Mouse (Mus musculus) MEL (cell line): ENCODE results near the gene Ripor3. TPM values are rescaled to one million over a fixed set of nuclear protein-coding genes. Genes with fewer than 3 reads are reported as not detected.

ENCODE experiments used
- DNase-seq: peaks from one replicate; pipeline ENCODE4 v3.0.0; 2011; ENCODE audit warnings: low read depth, low spot score
- H3K27ac ChIP-seq: 2 replicates; pipeline ENCODE4 v1.5.1; 2012; ENCODE audit warnings: low read depth, mild to moderate bottlenecking, control low read depth, low read length, moderate library complexity; ENCODE audit not compliant: control insufficient read depth
- H3K27me3 ChIP-seq, 2 experiments: fragments of 150-350 bp in 1 of 2; sonication (generic) in 1 of 2; 2 replicates each; pipeline ENCODE4 v1.6.1; 2012; ENCODE audit warnings: low read length in 2 of 2, mild to moderate bottlenecking in 2 of 2, improper control_type of control experiment in 1 of 2, moderate library complexity in 1 of 2; ENCODE audit not compliant: insufficient read depth in 2 of 2, control insufficient read depth in 1 of 2
- H3K36me3 ChIP-seq, 2 experiments: 2 replicates each; pipeline ENCODE4 v1.6.1; 2012 to 2014; ENCODE audit warnings: low read length in 2 of 2, improper control_type of control experiment in 1 of 2, inconsistent platforms in 1 of 2, mild to moderate bottlenecking in 1 of 2; ENCODE audit not compliant: insufficient read depth in 2 of 2, control insufficient read depth in 1 of 2
- H3K4me1 ChIP-seq, 2 experiments: fragments of 150-350 bp in 1 of 2; sonication (generic) in 1 of 2; 2 replicates each; pipeline ENCODE4 v1.6.1; 2012; ENCODE audit warnings: low read length in 2 of 2, improper control_type of control experiment in 1 of 2, mild to moderate bottlenecking in 1 of 2; ENCODE audit not compliant: insufficient read depth in 2 of 2, control insufficient read depth in 1 of 2
- H3K4me3 ChIP-seq, 2 experiments: fragments of 150-350 bp in 1 of 2; sonication (generic) in 1 of 2; 2 replicates each; pipeline ENCODE4 v1.5.1; 2012; ENCODE audit warnings: low read depth in 2 of 2, low read length in 2 of 2, mild to moderate bottlenecking in 2 of 2, moderate library complexity in 2 of 2, control low read depth in 1 of 2, improper control_type of control experiment in 1 of 2; ENCODE audit not compliant: control insufficient read depth in 1 of 2, insufficient read depth in 1 of 2
- H3K79me2 ChIP-seq: 2 replicates; pipeline ENCODE4 v1.6.1; 2012; ENCODE audit warnings: mild to moderate bottlenecking, low read length, moderate library complexity; ENCODE audit not compliant: control insufficient read depth, poor library complexity, insufficient read depth
- H3K9ac ChIP-seq: 2 replicates; pipeline ENCODE4 v1.6.1; 2012; ENCODE audit warnings: low read depth, mild to moderate bottlenecking, control low read depth, low read length, moderate library complexity; ENCODE audit not compliant: control insufficient read depth, poor library complexity, severe bottlenecking
- H3K9me3 ChIP-seq: fragments of 150-350 bp; sonication (generic); replicated peaks from 2 replicates; pipeline ENCODE4 v1.6.1; 2012; ENCODE audit warnings: mild to moderate bottlenecking, low read length, improper control_type of control experiment, moderate library complexity; ENCODE audit not compliant: insufficient read depth
- BHLHE40 ChIP-seq: IDR thresholded peaks from 2 replicates; pipeline ENCODE4 v1.6.1; 2012; ENCODE audit warnings: low read depth, mild to moderate bottlenecking, inconsistent platforms, low read length, improper control_type of control experiment, borderline replicate concordance
- CTCF ChIP-seq, 3 experiments: IDR thresholded peaks in 2 of 3; conservative IDR thresholded peaks in 1 of 3; 2 replicates each; pipeline ENCODE4 v1.5.1; 2011 to 2012; ENCODE audit warnings: low read length in 3 of 3, low read depth in 2 of 3, mild to moderate bottlenecking in 2 of 3, improper control_type of control experiment in 1 of 3, inconsistent platforms in 1 of 3, mixed read lengths in 1 of 3, moderate library complexity in 1 of 3; ENCODE audit not compliant: control insufficient read depth in 1 of 3, insufficient read depth in 1 of 3, poor library complexity in 1 of 3, severe bottlenecking in 1 of 3
- ELF1 ChIP-seq: IDR thresholded peaks from 2 replicates; pipeline ENCODE4 v1.6.1; 2014; ENCODE audit warnings: low read depth, mild to moderate bottlenecking, inconsistent platforms, low read length, improper control_type of control experiment, moderate library complexity
- EP300 ChIP-seq, 2 experiments: IDR thresholded peaks; 2 replicates each; pipeline ENCODE4 v1.6.1; 2011; ENCODE audit warnings: improper control_type of control experiment in 2 of 2, low read length in 2 of 2, low read depth in 1 of 2, mild to moderate bottlenecking in 1 of 2
- GABPA ChIP-seq: IDR thresholded peaks from 2 replicates; pipeline ENCODE4 v1.6.1; 2012; ENCODE audit warnings: low read depth, mild to moderate bottlenecking, inconsistent platforms, low read length, improper control_type of control experiment, moderate library complexity
- GATA1 ChIP-seq: IDR thresholded peaks from 2 replicates; pipeline ENCODE4 v1.6.1; 2011; ENCODE audit warnings: low read depth, low read length, improper control_type of control experiment
- HCFC1 ChIP-seq: IDR thresholded peaks from 2 replicates; pipeline ENCODE4 v1.6.1; 2012; ENCODE audit warnings: low read depth, mild to moderate bottlenecking, inconsistent platforms, low read length, improper control_type of control experiment, moderate library complexity
- JUND ChIP-seq: IDR thresholded peaks from 2 replicates; pipeline ENCODE4 v1.6.1; 2011; ENCODE audit warnings: low read depth, mild to moderate bottlenecking, improper control_type of control experiment, low read length
- KAT2A ChIP-seq: conservative IDR thresholded peaks from 2 replicates; pipeline ENCODE4 v1.6.1; 2012; ENCODE audit warnings: low read depth, low read length, improper control_type of control experiment, inconsistent platforms
- MAZ ChIP-seq: IDR thresholded peaks from 2 replicates; pipeline ENCODE4 v1.6.1; 2012; ENCODE audit warnings: low read depth, mild to moderate bottlenecking, inconsistent platforms, low read length, improper control_type of control experiment
- MEF2A ChIP-seq: IDR thresholded peaks from 2 replicates; pipeline ENCODE4 v1.6.1; 2014; ENCODE audit warnings: low read depth, mild to moderate bottlenecking, inconsistent platforms, low read length, improper control_type of control experiment; ENCODE audit not compliant: poor library complexity, insufficient replicate concordance, severe bottlenecking; ENCODE audit errors: extremely low read depth
- MYB ChIP-seq: IDR thresholded peaks from 2 replicates; pipeline ENCODE4 v1.6.1; 2011; ENCODE audit warnings: mild to moderate bottlenecking, low read depth, low read length, improper control_type of control experiment
- MYC ChIP-seq: IDR thresholded peaks from 2 replicates; pipeline ENCODE4 v1.6.1; 2011; ENCODE audit warnings: low read depth, mild to moderate bottlenecking, low read length, improper control_type of control experiment, moderate library complexity
- NRF1 ChIP-seq: IDR thresholded peaks from 2 replicates; pipeline ENCODE4 v1.6.1; 2014; ENCODE audit warnings: low read depth, mild to moderate bottlenecking, inconsistent platforms, low read length, improper control_type of control experiment, moderate library complexity; ENCODE audit not compliant: poor library complexity, insufficient read depth, severe bottlenecking
- POLR2AphosphoS2 ChIP-seq: IDR thresholded peaks from 2 replicates; pipeline ENCODE4 v1.6.1; 2011; ENCODE audit warnings: low read length, improper control_type of control experiment
- RAD21 ChIP-seq: IDR thresholded peaks from 2 replicates; pipeline ENCODE4 v1.6.1; 2011; ENCODE audit warnings: mild to moderate bottlenecking, low read depth, low read length, improper control_type of control experiment
- SMC3 ChIP-seq: IDR thresholded peaks from 2 replicates; pipeline ENCODE4 v1.6.1; 2011; ENCODE audit warnings: low read depth, low read length, improper control_type of control experiment
- TAL1 ChIP-seq: IDR thresholded peaks from 2 replicates; pipeline ENCODE4 v1.6.1; 2012; ENCODE audit warnings: mild to moderate bottlenecking, inconsistent platforms, low read length, moderate library complexity, mixed read lengths
- USF2 ChIP-seq, 2 experiments: IDR thresholded peaks; 2 replicates each; pipeline ENCODE4 v1.6.1; 2011 to 2012; ENCODE audit warnings: improper control_type of control experiment in 2 of 2, low read length in 2 of 2, borderline replicate concordance in 1 of 2, inconsistent platforms in 1 of 2, low read depth in 1 of 2, mild to moderate bottlenecking in 1 of 2; ENCODE audit not compliant: insufficient read depth in 1 of 2
- ZC3H11A ChIP-seq: IDR thresholded peaks from 2 replicates; pipeline ENCODE4 v1.6.1; 2012; ENCODE audit warnings: low read depth, mild to moderate bottlenecking, inconsistent platforms, low read length, improper control_type of control experiment
- ZKSCAN1 ChIP-seq: IDR thresholded peaks from 2 replicates; pipeline ENCODE4 v1.6.1; 2012; ENCODE audit warnings: low read depth, mild to moderate bottlenecking, inconsistent platforms, low read length, improper control_type of control experiment, moderate library complexity
- ZMIZ1 ChIP-seq: IDR thresholded peaks from 2 replicates; pipeline ENCODE4 v1.6.1; 2012; ENCODE audit warnings: low read depth, mild to moderate bottlenecking, inconsistent platforms, low read length, improper control_type of control experiment, moderate library complexity
- ZNF384 ChIP-seq: IDR thresholded peaks from 2 replicates; pipeline ENCODE4 v1.6.1; 2012; ENCODE audit warnings: low read depth, mild to moderate bottlenecking, inconsistent platforms, low read length, improper control_type of control experiment
- polyA plus RNA-seq, 2 experiments: library from polyadenylated mRNA; stranded (reverse) in 1 of 2; unstranded in 1 of 2; fragments of >175 nt in 1 of 2; fragments of >200 nt in 1 of 2; gene quantifications; 2 replicates each; pipeline versions ENCODE4 v1.2.1 to v1.2.4; 2012; ENCODE audit warnings: low replicate concordance in 2 of 2, low read depth in 1 of 2; ENCODE audit not compliant: insufficient read length in 2 of 2, insufficient read depth in 1 of 2, missing spikeins in 1 of 2
- total RNA-seq: library from RNA; depleted of rRNA; stranded (reverse); fragments of 300-350 nt; gene quantifications from 2 replicates; pipeline ENCODE4 v1.2.3, GENCODE M21; 2012

Gene Ripor3
- total and polyA plus RNA-seq, 3 experiments = not detected

GRCm38 (mm10) chr2:167957539-167957938 is 52.9 kb downstream of the Ripor3 start:
- no peaks in the 10 kb centered on the region for H3K9me3 ChIP-seq
- no peak overlapping the region for H3K9ac ChIP-seq
- DNase-seq = peak; percentile 37
- no peaks in the 10 kb centered on the region for H3K27me3 ChIP-seq
- H3K36me3 ChIP-seq = peaks cover 0 to 2% of the 10 kb centered on the region in 2 experiments; a peak in 3 of 4 replicates
- peak; percentile 39 to 55 (median 45) for TF ChIP-seq CTCF (IDR thresholded peaks at IDR 0.05 in 2 of 3, conservative IDR thresholded peaks at IDR 0.05 in 1 of 3; ENCODE audit: control insufficient read depth in 1 of 3, insufficient read depth in 1 of 3, low read depth in 2 of 3, low read length in 3 of 3, poor library complexity in 1 of 3, severe bottlenecking in 1 of 3)
- TF ChIP-seq ZKSCAN1 = no peak
- 0 out of 2 replicates have a peak, but pooled peaks have one; percentile 21 for TF ChIP-seq ZNF384
- TF ChIP-seq RAD21 = peak; percentile 15; the same call in 1 of the 2 replicates
- H3K4me3 ChIP-seq = no peak overlapping the region
- H3K79me2 ChIP-seq = peaks cover 7% of the 10 kb centered on the region; the same call in 1 of the 2 replicates
- H3K4me1 ChIP-seq = peaks cover 4 to 7% of the 10 kb centered on the region in 2 experiments; a peak in 2 of 4 replicates
- H3K27ac ChIP-seq = no peak overlapping the region

DNA sequence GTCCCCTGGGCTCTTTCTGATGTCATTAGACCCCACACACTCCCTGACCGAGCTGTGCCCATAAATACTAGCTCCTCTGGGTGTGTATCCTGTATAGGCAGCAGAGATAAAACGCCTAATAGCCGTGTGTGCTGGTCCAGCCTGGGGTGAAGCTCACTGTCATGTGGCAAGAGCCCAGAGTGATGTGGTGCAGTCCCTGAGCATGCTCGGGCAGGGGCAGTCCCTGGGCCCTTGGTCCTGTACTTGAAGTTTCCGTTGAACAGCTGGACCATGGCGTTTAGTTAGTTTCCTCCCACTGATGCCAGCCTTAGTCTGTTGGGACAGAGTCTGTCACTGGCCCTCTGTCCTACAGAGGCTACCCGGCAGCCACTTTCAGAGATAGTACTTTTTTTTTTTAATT is 55.5 kb downstream of the Ripor3 start:
- no peaks in the 10 kb centered on the region for H3K27me3 ChIP-seq
- DNase-seq = no peak
- H3K4me3 ChIP-seq = no peak overlapping the region
- peaks cover 3 to 7% of the 10 kb centered on the region in 2 experiments; a peak in 2 of 4 replicates for H3K4me1 ChIP-seq
- H3K9me3 ChIP-seq = no peaks in the 10 kb centered on the region
- peaks cover 7% of the 10 kb centered on the region; the same call in 1 of the 2 replicates for H3K79me2 ChIP-seq
- no peak overlapping the region for H3K9ac ChIP-seq
- no peak overlapping the region for H3K27ac ChIP-seq
- no peak for TF ChIP-seq NRF1
- no peak for TF ChIP-seq GATA1
- TF ChIP-seq ELF1 = no peak
- no peak for TF ChIP-seq USF2 (IDR thresholded peaks at IDR 0.05; ENCODE audit: borderline replicate concordance in 1 of 2, insufficient read depth in 1 of 2, low read depth in 1 of 2, low read length in 2 of 2)
- TF ChIP-seq SMC3 = no peak
- no peak for TF ChIP-seq RAD21
- no peak for TF ChIP-seq EP300 (IDR thresholded peaks at IDR 0.05; ENCODE audit: low read depth in 1 of 2, low read length in 2 of 2)
- no peak for TF ChIP-seq MYC
- no peak for TF ChIP-seq HCFC1
- no peak for TF ChIP-seq JUND
- no peak for TF ChIP-seq MAZ
- no peak for TF ChIP-seq KAT2A
- no peak for TF ChIP-seq TAL1
- TF ChIP-seq MEF2A = no peak
- TF ChIP-seq ZMIZ1 = no peak
- TF ChIP-seq GABPA = no peak
- no peak for TF ChIP-seq ZC3H11A
- TF ChIP-seq MYB = no peak
- no peak for TF ChIP-seq BHLHE40
- TF ChIP-seq POLR2AphosphoS2 = no peak
- H3K36me3 ChIP-seq = peaks cover 0 to 2% of the 10 kb centered on the region in 2 experiments; a peak in 2 of 4 replicates
